Mouse (Mus musculus): ENCODE measurements around the gene Nup133.
"Not testable (repeated sequence)": the region's sequence is repeated elsewhere in the genome, so short reads cannot be mapped to it uniquely, and the experiment has no call there.

The Nup133 gene

DNA sequence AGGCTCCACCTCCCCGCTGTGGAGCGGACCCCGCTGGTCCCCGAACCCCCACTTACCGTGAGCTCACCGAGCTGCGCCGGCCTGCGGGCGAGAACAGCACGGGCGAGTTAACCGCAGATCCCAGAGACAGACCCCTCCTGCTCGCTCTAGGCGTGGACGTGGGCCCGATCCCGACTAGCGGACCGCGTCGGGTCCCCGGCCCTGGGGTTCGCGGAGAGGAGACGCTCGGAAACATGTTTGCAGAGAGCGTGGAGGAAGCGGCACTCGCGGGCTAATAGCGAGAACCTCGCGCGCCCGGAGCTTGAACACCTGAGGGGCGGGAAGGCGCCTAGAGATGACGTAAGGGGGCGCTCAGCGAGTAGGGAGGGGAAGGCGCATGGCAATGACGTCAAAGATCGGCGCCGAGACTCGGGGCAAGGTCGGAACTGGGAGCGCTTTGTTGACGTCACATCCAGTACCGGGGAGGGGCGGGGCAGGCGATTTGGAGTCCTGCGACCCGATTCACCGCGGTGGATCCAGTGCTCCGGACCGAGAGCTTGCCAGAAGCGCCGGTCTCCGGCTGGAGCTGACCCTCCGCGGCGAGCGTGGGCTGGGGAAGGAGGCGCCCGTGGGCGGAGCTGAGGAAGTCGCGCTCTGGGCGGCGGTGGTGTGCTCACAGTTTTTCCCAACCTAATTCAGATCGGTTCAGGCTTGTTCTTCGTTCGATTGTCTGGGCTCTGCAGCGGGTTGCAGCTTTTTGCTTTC lies at the start of gene Nup133:
TSS of gene Nup133 (minus strand) at position 324 of the 744 bp plus-strand sequence.
- peak; percentile 97 to 99 for DNase-seq (ENCODE audit: low spot score in 2 of 2)

DNA sequence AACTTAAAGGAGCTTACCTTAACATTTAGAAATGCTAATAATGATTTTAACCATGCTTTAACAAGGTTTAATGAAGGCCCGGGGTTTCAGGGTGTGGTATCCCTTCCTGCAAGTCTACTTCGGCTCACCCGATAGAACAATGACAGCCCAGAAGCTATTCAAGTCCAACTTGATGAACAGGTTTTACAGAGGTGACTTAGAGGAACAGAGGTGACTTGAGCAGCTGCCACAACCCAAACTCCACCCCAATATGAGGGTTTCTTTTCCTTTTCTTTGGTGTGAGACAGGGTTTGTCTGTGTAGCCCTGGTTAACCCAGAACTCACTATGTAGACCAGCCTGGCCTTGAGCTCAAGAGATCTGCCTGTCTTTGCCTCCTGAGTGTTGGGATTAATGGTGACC lies 44.9 kb upstream of the Nup133 start:
- no peak for DNase-seq (ENCODE audit: low spot score in 2 of 2)

DNA sequence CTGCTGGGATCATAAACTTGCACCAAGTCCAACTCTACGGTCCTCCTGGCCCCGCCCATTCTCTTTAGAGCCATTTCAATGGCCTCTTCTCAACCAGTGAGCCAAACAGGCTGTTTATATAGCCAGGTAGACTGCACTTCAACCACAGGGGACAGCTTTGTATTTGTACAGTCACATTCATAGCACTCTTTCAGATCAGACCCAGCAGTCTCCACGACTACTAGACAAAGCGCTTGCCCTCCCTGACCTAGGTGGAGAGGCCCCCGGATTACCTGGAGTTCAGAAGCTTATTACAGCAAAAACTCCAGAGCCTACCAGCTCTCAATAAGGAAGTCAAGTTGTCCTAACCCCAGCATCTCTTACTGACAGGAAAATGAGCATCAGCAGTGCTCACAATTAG lies 44.5 kb upstream of the Nup133 start:
- DNase-seq (ENCODE audit: low spot score in 2 of 2) = no peak

DNA sequence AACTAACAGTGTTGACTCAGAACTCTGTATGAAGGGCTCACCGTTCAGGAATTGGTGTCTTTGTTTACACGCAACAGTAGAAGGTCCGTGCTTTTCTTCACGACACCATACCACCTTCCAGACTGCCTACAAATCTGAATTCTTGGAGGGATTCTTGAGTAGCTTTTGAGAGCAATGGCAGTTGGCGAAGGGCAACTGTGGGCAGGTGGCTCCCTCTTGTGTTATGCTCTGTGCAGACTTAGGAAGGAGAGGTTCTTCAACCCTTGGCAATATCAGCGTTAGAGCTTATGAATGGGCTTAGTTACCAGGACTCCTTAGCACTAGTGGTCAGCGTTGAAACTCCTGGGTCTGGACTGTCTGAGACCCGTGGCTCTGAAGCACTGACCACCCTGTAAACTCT lies 43.5 kb upstream of the Nup133 start:
- DNase-seq (ENCODE audit: low spot score in 2 of 2) = no peak

DNA sequence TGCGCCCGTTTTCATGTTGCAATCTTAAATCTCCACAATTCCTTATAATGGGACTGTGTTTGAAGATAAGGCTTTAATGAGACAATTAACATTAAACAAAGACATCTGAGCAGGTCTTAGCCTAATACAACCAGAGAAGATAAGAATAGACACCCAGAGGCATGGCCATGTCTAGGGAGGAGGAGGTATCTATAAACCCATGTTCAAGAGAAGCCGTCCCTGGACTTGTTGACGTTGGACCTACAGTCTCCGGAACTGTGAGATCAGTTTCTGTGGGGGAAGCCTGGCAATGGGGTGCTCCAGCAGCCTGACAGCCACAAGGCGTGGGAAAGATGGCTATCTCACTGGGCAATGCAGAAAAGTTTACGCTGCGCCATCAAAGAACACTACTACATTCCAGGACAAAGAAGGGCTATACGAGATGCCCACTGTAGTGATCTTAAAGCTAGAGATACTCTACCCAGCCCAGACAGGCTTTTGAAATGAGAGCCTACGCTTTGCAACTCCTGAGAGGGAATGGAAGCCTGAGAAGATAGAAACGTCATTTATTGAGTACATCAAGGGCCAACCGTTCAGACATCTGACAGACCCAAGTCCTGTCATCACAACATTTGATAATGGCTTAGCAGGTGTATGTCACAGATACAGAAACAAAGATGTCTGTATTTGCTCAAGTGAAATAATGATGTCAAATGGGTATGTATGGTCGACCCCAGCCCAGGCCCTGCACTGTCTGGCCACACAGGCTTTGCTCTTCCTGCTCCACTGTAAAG lies 41.4 kb upstream of the Nup133 start:
- DNase-seq (ENCODE audit: low spot score in 2 of 2) = no peak

DNA sequence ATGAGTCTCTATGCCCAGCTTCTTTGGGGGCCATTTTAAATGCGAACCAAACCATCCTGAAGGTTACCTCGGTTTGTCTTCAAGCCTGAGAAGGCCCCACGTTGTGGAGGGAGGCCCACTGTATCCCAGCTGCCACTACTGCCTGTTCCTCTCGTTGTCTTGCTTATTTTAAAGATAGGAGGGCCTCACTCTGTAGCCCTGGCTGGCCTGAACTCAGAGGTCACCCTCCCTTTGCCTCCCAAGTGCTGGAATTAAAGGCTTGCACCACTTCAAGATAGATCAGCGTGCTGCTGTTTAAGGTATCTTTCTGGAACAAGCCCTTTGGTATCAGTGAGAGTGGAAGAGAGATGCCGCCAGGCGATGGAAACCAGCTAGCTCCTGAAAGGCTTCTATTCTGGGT lies 40.1 kb upstream of the Nup133 start:
- DNase-seq (ENCODE audit: low spot score in 2 of 2) = no peak

DNA sequence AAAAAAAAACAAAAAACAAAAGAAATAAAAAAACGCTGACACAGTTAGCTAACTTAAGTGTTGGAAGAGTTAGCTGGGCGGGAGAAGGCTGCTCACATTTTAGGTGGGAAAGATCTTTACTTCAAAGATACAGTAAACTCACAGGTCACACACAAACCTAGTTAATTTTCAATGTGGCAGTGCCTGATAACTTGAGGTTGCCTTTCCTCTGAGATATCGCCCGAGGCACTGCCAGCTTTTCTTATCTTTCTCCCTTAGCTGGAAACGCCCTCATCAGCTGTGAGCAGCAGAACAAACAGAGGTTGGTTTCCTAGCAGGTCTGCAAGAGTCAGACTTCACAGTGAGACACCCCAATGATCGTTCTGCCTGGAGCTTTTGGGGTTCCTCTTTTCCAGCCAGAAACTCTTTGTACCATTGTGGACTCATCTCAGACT lies 39.6 kb upstream of the Nup133 start:
- no peak for DNase-seq (ENCODE audit: low spot score in 2 of 2)

DNA sequence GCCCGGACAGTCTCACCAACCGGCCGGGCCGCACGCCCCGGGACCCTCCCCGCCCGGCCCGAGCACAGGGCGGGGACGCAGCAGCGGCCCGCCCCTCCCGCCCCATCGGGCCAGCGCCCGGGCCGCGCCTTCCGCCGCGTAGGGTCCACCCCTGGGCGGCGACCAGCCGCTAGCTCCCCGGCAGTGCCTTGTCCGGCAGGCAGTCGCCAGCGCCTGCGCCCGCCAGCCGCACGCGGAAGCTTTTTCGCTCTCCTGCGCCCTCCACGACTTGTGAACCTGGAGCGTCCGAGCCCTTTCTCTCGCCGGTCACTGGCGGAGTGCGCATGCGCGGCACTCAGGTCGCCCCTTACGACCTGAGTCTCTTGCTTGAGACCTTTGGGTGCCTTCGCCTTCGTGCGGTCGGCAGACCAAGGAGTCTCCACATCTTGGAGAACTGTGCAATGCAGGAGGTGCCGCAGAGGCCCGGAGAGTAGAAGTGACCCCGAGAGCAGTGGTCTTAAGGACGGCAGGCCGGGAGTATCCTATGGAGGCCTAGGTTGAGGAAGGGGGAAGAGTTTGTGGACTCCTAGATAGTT lies 33.8 kb upstream of the Nup133 start, which contains the start of gene Abcb10:
TSS of gene Abcb10 (minus strand) at position 297 of the 575 bp plus-strand sequence.
- peak; percentile 64 to 65 for DNase-seq (ENCODE audit: low spot score in 2 of 2)

DNA sequence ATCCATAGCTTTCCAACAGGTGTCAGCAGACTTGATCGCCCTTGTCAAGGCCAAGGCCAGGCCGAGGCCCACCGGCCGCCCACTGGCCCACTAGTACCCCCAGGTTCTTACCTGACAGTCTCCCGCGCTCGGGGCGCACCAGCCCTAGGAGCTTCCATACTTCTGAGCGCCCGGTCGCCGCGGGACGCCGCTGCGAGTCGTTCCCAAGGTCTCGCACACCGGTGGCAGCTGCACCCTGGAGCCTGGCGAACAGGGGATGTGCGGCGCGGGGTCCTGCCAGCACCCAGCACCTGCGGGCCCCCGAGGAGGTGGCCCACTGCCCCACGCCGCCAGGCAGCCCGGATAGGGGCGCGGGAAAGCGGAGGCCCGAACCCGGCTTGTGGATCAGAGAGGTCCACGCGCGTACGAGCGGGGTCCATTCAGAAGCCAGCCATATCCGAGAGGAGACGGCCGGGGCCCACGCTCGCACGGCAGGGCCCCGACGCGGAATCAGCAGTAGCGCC lies 33.3 kb upstream of the Nup133 start:
- DNase-seq (ENCODE audit: low spot score in 2 of 2) = peak in 1 of 2 experiments; percentile 11

DNA sequence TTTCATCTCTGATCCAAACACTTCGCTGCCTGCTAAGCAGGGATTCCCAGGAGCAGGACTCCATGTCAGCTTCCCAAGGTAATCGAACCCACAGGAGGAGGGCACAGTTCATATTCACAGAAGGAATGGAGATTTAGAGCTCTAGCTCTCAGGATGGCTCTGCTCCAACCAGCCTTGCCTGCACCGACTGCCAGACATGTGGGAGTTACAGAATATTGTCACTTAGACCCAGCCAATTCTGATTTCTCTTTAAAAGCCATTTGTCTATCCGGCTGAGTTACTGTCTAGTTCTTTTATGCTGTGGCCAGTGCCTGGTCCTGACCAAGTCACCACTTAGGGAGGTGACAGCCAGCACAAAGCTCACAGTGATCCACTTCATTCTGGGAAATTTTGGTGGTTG lies 32.6 kb upstream of the Nup133 start:
- DNase-seq (ENCODE audit: low spot score in 2 of 2) = peak in 1 of 2 experiments; percentile 22

DNA sequence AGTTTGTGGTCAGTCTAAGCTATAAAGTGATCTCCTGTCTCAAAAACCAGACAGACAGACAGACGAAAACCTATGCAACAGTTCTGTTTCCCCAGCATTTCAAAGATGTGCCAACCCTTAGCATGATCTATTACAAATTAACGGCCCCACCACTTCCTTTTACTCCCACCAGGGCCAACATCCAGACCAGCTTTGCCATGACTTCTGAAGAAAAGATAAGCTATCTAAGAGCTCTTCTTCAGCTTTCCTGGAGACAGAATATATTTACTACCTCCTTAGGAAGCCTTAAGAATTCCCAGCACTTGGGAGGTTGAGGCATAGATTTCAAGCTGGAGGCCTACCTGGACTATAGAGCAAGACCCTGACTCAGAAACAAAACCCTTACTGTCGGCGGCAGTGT lies 31.2 kb upstream of the Nup133 start:
- no peak for DNase-seq (ENCODE audit: low spot score in 2 of 2)

DNA sequence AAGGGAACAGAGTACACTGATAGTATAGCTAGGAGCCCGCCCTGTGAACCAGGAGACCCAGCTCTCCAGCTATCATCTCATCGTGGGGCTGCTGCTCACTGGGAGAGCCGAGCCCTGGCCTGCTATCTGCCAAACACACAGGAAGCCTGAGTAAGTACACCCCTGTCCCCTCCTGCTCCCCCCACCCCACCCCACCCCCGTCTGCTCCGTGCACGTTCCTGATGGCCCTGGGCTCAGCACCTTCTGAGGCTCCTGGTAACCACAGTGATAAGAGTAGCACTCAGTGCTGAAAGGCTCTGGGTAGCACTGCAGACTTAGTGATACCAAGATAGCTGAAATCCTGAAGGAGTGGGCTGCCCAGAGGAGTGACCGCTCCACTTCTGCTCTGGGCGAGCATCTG lies 29.9 kb upstream of the Nup133 start:
- DNase-seq (ENCODE audit: low spot score in 2 of 2) = no peak

DNA sequence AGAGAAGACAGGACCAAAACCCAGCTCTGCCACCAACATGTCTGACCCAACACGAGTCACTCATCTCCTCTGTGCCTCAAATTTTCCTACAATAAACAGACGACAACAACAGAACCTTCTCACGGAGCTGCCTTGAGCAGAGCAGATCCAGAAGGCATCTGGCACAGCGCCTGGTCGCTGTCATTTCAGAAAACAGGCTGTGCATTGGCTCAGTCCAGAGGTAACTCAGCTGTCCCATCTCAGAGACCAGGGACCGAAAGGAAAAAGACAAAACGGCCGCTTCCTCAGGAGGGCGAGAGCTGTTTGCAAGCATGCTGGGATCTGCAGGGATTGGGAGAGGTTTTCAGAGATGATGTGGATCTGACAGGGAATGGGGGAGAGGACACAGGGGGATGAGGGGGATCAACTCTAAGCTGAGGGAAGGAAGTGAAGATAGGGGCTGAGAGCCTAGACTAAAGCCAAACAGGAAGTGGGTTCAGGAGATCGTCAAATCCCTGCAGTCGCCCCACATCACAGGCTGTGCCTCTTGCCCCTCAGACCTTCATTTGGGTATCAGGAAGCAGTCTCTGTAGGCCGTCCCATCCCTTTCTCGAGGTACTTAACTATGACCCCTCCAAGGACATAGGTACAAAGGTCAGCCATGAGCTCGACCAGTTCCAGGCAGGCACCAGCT lies 29.2 kb upstream of the Nup133 start:
- no peak for DNase-seq (ENCODE audit: low spot score in 2 of 2)

DNA sequence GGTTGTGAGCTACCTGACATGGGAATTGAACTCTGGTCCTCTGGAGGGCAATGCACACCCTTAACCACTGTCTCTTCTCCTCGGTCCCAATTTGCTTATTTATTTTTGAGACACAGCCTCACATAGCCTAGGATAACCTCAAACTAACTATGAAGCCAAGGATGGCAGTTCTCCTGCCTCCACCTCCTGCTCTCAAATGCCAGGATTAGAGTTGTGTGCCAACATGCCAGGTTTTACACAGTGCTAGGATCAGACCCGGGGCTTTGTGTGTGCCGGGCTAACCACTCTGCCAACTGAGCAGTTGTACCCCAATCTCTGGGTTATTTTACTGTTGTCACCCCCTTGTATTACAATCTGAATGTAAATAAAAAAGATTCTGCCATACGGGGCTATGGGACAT lies 28.4 kb upstream of the Nup133 start:
- no peak for DNase-seq (ENCODE audit: low spot score in 2 of 2)

DNA sequence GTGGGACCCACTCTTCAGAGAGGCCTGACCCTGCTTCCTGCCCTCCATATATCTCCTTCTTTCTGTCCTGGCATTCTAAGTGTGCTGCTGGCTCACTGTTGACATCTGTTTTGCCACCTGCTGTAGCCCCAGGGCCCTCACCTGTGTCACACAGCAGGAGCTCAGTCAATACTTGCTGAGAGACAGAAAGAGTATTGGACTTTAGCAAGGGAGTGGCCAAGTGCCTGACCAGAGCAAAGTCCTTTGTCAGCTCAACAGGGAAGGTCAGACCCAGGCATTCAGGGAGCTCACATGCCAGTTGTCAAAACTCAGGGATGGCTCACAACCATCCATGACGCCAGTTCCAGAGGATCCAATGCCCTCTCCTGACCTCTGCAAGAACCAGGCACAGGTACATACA lies 24.4 kb upstream of the Nup133 start:
- no peak for DNase-seq (ENCODE audit: low spot score in 2 of 2)

DNA sequence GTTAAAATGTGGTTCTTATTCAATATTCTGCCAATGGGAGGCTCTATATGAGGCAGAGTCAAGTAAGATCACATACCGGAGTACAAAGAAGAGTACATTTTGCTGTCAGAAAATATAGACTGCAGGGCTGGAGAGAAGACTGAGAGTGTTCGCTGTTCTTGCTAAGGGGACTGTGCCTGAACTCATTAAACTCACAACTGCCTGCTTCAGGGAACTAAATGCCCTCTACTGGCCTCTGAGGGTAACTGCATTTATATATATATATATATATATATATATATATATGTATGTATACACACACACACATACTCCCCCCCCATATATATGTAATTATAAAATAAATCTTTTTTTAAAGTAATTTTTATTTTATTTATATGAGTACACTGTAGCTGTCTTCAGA lies 17.8 kb upstream of the Nup133 start:
- DNase-seq (ENCODE audit: low spot score in 2 of 2) = no peak

DNA sequence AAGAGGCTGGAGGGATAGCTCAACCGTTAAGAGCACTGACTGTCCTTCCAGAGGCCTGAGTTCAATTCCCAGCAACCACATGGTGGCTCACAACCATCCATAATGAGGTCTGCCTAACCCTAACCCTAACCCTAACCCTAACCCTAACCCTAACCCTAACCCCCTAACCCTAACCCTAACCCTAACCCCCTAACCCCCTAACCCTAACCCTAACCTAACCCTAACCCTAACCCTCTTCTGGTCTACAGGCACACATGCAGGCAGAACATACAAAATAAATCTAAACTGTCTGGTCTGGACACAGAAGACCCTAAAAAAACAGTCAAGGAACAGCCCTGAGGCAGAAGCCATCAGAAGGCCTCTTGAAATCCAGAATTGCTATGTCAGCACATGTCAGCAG lies 12.3 kb upstream of the Nup133 start:
- DNase-seq (ENCODE audit: low spot score in 2 of 2) = no peak

DNA sequence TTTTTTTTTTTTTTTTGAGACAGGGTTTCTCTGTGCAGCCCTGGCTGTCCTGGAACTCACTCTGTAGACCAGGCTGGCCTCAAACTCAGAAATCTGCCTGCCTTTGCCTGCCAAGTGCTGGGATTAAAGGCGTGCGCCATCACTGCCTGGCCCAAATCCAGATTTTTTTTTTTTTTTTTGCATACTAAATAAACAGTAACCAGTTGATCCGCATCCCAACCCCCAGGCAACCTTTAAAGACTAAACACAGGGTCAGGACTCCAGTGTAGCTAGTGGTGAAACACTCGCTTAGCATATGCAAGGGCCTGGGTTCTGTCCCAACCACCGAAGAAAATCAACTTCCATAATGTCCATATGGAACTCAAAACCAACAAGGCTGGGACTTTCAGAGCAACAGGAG lies 11.5 kb upstream of the Nup133 start:
- DNase-seq (ENCODE audit: low spot score in 2 of 2) = not testable (repeated sequence)

DNA sequence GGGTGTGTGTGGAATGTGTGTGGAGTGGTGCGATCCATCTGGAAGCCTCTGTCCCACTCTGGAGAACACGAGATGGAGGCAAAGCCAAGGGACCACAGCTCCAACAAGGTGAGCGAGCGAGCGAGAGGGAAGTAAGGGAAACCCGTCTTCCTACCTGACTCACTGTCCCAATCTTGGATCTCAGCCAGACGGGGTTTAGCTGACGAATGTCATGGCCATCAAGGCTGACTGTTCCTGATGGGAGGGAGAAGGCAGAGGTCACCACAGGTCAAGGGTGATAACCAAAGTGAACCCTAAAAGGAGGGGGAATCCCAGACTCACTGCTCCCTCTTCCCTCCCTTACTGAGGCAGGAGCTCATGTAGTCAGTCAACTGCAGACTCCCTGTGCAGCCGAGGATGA lies 11.0 kb upstream of the Nup133 start:
- no peak for DNase-seq (ENCODE audit: low spot score in 2 of 2)

DNA sequence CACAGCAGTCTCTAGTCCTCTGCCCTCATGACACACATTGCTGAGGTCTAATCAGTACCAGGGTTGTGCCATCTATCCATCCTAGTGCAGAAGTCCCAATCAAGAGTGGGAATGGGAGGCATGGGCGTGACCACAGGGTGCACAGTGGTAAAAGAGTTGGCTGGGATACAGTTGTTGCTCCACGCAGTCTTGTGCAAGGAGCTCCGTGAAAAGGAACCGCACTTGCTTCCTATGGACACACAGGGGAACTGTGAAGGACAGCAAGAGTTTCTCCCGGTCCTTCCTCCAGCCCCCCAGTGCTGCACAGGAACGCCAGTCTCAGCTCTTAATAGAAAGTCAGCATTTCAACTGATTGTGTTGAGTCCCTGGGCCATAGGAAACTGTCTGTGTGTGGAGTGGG lies 10.4 kb upstream of the Nup133 start:
- DNase-seq (ENCODE audit: low spot score in 2 of 2) = no peak

DNA sequence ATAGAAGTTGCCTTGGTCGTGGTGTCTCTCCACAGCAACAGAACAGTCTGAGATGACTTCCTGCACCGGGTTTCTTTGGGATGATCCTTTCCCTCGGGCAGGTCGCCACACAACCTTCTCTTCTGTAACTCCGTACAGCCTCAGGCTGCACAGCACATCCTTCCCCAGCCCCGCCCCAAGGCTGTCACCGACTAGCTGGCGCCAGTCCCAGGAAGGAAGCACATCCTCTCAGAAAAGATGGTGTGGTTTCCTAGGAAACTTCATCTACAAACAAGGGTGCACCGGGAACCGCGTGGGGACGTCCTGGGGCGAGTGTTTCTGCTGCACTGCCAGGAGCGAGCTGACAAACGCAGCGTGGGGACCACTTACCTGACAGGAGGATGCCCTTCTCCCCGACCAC lies 9.1 kb upstream of the Nup133 start:
- DNase-seq (ENCODE audit: low spot score in 2 of 2) = peak; percentile 20 to 24

DNA sequence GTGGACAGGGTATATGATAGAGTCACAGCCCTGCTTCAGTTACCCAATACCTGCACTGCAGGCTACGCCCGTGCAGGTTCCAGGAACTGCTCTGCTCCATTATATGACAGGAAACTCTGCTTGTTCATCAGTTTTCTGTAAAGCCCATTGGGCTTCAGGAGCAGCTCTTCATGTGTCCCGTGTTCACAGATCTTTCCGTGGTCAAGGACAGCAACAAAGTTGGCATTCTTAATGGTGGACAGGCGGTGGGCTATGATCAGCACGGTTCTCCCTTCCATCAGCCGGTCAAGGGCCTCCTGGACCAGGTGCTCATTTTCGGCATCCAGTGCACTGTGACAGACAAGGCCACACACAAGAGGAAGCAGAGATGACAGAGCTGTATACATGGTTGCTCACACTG lies 5.2 kb upstream of the Nup133 start:
- DNase-seq (ENCODE audit: low spot score in 2 of 2) = no peak

All from right cerebral cortex, postnatal 36 days (tissue).